Mouse (Mus musculus): Measurements from ENCODE around the gene Adgrf1.

Adgrf1 gene

DNA sequence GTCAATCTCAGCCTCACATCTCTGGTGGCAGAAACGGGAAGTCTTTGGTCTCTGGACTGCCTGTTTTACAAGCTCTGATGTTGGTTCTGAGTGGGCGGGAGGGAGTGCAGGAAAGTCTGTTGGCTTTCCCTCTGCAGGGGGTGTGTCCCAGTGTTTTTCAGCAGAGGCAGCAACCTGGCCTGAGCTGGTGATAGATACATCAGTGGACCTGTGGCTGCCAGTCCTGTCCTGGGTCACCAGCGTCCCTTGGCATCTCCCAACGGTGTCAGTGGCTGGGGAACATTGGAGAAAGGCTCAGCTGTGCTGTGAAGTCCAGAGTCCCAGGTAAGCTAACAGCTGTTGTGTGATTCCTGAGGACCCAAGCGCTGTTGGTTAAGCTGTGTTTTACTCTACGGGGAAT is at the start of gene Adgrf1:
Gene Adgrf1 (plus strand): TSS at position 169 of the 400 bp plus-strand sequence.
- DNase-seq, result peak; percentile 86

DNA sequence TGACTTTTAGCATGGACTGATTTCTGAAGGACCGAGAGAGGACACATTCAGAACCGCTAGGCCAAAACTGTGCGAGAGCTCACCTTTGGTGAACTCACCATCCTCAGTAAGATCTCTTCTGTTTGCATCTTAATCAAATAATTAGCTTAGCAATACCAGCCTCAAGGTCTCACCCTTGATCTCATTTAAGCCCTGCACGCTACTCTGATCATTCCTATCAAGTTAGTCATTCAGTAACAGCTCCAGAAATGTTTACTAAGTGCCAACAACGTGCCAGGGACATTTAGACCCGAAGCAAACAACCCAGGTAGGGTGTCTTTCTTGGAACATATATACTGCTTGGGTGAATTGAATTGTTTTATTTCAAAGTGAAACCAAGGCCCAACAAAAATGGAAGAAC is 44.0 kb upstream of the Adgrf1 start:
- no peak for DNase-seq

DNA sequence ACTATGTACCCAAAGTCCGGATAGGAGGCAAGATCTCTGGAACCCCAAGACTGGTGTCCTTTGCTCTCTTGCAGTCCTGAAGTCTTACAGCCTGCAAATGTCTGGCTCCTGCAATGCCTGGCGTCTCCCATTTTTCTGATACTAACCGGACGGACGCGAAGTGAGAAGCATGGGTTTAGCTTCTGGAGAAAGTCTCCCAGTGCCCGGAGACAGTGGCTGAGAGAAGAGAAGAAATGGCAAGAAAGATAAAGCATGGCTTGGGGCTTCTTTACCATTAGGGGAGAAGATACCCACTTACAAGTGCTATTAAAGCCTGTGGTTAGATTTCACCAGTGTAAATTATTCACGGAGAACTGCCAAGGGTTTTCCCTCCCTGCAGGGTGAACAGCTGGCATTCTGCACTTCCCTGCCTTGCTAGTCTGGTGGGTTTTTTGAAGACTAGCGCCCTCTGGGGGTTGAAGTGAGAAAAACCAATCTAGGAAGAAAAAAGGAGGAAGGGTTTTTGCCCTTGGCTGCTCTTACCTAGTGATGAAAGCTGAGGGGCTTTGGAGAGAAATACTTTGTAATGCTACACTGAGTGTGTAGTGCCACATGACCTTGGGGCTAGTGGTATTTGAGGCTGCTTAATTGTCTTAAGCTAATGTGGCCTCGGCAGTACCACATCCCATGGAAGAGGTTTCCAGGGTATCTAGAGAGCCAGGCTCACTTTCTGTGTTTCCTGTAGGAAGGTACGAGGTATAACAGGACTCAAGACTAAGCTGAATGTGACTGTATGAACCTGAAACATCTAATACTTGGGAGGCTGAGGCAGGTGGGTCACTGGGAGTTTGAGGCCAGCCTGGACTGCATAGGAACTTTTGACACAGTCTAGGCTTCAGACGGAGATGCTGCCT is 40.3 kb upstream of the Adgrf1 start:
- peak; percentile 96 for DNase-seq

DNA sequence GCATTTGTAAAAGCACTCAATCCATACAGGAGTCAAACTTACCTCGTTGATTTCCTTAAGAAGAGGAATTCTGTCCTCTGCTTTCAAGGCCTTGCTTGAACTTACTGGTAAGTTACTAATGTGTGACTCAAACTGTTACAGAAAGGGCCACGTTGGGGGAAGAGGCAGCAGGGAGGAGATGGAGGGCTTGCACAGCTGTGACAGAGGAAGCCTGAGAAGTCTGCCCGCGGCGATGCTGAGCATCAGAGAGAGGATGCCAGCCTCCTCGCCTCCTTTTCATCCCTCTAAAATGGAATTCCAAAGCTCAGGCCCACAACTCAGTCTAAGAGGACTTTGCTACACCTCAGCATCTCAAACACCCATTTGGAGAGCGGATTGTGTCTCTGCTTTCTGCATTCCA is 39.3 kb upstream of the Adgrf1 start:
- peak; percentile 34 for DNase-seq

DNA sequence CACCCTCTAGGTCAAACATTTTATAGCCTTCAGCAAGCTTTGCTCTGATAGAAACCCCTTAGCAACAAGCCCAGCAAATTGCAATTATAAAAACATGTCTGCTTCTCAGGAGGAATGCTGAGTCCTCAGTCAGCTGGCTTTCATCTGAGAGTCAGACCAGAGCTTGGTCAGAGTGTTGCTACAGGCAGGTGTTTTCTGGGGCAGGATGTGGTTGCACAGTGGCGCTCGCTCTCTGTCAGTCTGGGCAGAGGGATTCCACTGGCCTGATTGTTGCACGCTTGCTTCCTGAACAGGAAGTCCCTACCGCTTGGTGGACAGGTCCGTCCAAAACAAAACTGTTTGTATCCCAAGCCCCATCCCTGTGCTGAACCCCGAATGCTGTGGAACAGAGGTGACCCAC is 37.4 kb upstream of the Adgrf1 start:
- DNase-seq, result peak; percentile 92

DNA sequence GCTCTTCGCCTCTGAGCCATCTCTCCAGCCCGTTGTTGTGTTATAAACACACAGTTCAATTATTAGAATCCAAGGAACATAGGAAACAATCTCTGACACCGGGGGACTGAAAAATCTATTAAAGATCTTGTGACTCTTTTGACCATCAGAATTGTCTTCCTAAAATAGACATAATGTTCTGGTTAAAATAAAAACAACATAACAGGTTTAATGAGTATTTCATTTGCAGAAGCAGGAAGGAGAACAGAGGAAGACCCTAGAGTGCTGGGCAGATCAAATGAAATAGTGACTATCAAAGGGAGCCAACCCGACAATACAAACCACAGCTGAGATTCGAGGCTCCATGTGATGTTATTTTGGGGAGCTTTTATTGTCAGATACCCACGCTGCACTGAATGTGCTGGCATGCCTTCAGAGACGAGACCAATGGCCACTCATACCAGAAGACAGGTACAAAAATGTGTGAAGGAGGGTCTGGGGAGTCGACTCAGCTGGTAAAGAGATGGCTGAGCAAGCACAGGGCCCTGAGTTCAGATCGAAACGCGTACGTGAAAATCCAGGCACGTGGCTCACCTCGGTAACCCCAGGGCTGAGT is 33.4 kb upstream of the Adgrf1 start:
- peak; percentile 96 for DNase-seq

DNA sequence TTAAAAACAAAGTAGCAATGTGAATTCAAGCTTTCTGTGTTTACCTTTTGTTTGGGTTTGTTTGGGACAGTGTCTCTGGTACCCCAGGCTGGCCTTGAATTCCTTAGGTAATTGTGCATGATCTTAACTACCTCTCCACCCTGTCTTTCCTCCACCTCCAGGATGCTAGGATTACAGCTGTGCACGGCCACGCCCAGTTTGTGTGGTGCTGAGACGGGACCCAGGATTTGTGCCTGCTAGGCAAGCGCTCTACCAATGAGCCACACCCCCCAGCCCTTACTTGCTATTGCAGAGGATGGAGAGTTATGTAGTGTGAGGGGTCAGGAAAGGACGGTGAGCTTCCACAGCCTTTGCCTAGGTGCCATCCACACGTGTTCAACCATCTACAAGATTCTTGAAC is 31.1 kb upstream of the Adgrf1 start:
- DNase-seq, result peak; percentile 86

DNA sequence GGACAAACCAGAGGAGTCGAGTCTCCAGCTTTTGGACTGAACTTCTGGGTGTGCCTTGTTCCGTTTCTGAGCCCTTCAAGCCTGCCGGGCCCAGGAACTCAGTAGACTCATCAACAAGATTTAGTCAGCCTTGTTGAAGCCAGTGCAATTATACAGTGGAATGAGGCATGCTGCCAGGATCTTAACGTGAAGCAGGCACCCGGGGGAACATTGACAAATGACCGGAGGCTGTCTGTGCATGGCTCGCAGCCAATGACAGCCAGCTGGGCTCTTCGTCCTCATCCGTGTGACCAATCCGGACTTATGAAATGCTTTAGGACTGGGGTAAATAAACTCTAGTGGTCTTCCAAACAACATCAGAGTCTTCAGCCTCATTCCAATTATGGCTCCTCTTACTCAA is 29.0 kb upstream of the Adgrf1 start:
- DNase-seq, result peak; percentile 99

DNA sequence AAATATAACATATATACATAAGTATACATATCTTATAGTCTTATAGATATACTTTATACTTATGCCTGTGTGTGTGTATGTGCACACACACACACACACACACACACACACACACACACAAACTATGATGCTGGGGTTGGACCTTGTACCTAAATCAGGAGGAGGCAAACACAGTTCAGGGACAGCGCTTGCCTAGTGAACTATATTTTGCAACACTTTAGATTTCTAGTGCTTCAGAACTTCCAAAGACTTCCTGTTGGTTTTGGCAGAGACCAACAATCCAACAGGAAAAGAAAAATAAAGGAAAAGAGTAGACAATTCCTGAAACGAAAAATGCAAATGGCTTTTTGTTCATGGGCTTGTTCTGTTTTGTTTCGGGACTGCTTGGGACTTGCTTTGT is 27.5 kb upstream of the Adgrf1 start:
- DNase-seq, result no peak

DNA sequence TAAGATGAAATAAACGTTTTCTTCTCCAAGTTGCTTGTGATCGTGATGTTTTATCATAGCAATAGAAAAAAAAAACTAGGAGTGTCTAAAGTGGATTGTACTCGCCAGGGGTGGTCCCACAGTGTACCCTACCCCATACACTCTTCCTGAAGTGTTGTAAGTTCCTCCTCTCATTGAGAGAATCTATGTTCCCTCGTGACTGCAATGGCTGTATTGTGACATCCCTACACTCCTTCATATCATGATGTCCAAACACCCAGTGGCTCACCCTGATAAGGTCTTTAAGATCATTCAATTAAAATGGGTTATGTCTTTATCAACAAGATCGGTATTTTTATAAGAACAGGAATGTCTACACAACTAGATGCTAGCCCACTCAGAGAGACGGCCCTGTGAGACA is 24.8 kb upstream of the Adgrf1 start:
- no peak for DNase-seq

DNA sequence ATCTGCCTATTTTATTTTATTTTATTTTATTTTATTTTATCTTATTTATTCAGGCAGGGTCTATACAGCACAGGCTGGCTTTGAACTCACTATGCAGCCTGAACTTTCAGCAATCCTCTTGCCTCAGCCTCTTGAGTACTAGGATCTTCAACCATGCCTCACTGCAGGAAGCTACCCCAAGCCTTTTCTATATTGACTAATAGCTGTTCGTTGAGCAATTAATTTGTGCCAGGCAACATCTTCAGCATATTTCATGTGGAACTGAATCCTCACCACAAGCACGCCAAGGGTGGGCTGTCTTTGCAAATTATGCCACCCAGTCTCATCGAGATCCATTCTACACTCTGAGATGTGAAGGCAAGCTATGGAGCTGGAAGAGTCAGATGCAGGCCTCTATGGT is 22.9 kb upstream of the Adgrf1 start:
- DNase-seq, result no peak

DNA sequence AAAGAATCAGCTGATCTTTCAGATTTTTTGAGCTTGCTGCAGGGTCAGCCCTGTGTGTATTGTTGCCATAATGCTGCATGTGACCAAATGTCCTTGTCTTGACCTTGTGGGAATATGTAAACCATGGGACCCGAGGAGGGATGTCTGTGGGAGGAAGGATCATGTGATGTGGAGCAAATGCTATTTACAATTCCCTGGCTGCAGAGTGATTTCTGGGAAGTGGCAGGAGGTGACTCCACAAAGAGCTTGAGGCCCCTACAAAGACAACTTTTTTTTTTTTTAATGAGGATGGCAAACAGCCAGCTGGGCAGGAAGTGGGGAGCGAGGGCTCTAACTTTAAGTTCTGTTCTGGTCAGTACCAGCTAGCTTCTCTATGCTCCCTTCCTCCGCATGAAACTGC is 20.5 kb upstream of the Adgrf1 start:
- DNase-seq, result peak; percentile 94

DNA sequence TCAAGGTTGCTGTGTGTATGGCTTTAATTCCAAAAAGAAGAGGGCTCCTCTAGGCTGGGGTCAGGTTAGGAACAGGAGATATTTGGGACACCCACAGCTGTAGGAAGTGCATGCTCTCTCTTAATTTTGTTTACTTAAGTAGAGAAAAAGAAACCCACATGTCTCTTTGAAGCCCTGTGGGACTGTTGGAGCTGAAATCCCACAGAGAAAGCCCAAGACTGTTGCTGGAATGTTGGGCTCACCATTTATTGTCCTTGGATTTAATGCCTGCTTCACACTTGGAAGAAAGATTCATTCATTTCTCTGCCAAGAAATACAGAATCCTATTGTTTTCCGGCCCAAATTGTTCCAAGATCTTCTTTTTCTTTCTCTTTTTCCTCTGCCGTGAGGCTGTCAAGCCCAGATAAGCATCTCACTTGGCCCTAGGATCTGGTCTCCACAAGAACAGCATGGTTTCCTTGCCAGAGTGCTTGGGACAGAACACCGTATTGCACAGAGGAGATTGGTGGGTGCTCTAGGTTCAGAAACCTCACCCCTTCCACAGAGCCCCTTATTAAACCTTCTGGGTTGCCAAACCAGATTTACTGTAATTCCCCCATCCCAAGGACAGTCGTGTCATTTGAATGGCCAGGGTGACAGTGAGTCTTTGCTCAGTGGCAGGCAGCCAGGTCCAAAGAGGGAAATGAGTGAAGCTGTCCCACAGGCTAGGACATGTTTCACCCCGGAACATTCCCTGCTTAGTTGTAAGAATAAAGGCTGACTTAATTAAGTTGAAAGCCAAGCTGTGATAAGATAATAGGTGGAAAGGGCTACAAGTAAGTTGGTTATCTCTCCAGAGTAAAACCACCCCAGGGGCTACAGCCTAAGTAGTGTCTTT is 18.6 kb upstream of the Adgrf1 start:
- DNase-seq, result peak; percentile 96

DNA sequence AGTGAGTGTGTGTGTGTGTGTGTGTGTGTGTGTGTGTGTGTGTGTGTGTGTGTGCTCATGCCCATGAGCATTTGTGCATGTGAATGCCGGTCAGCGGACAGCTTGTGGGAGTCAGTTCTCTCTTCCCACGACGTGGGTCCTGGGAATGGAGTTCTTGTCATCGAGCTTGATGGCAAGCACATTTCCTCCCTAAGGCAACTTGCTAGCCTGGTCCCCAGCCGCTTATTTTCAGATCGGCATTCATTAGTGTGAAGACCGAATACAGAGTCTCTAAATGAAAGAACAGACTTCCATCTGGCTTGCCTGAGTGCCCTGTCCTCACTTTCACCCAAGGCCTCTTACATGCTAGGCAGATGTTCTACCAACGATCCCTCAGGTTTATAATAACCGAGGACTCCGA is 17.3 kb upstream of the Adgrf1 start:
- DNase-seq, result peak; percentile 95

DNA sequence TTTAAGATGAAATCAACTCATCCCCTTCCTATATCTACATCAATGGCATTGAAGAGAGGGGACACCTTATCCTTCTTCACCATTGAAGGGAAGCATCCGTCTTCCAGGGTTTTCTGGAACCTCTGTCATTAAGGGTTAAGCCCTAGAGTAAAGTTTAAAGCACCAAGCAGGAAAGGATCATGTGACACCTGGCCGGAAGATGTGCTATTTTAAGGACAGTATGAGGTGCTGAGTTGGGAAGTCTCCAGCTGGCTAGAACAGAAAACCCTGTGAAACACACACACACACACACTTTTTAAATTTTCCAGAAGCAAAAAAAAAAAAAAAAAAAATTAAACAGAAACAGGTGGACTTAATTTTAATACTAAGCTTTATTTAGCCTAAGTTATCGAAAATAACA is 15.9 kb upstream of the Adgrf1 start:
- peak; percentile 97 for DNase-seq

DNA sequence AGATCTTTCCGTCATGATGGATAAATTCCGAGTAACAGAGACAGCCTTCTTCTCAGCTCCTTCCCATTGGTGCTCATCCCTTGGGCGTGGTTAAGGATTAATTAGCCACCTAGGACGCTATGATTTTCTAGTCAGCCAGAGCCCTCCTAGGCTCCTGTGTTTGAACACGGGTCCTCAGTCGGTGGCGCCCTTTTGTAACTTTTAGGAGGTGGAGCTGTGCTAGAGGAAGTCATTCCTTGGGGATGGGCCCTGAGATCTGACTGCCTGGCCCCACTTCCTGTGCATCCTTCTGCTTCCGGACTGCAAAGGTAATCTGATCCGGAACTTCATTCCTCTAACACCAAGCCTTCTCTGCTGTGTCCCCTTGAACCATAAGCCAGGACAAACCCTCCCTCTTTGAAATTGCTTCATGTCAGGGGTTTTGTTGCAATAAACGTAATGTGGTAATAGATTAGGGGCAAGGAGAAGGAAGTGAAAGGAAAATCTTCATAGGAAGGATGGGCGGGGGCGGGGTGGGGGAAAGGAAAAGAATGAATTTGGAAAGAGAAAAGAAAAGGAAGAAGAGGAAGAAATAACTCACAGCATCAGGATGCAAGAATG is 13.5 kb upstream of the Adgrf1 start:
- peak; percentile 88 for DNase-seq

DNA sequence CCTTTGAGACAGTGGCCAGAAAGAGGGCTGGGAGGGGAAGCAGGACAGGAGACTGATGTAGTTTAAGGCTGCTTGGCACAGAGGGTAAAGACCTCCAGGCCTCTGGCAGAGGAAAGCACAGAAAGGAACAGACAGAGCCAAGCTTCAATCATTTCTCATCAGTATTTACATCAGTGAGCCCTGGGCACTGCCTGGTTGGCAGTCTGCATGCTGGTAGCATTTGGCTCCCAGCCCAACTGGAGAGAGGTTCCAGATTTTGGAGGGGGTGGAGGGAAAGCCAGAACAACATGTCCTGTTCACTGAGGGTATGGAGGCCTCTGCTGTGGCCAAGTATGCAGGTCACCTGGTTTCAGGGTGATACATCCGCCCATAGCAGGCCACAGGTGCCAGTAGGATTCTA is 12.4 kb upstream of the Adgrf1 start:
- peak; percentile 95 for DNase-seq

DNA sequence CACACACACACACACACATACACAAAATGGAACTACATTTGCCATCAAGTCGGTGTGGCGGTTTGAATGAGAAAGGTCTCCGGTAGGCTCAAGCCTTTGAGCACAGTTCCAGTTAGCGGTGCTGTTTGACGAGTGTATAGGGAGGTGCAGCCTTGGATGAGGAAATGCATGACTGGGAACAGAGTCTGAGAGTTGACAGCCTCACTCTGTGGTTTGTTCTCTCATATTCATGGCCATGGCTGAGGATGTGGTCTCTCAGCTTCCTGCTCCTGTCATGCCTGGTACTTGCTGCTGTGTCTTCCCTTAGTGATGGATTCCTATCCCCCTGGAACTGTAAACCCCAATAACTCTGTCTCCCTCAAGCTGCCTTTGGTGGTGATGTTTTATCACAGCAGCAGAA is 8.2 kb upstream of the Adgrf1 start:
- peak; percentile 81 for DNase-seq

DNA sequence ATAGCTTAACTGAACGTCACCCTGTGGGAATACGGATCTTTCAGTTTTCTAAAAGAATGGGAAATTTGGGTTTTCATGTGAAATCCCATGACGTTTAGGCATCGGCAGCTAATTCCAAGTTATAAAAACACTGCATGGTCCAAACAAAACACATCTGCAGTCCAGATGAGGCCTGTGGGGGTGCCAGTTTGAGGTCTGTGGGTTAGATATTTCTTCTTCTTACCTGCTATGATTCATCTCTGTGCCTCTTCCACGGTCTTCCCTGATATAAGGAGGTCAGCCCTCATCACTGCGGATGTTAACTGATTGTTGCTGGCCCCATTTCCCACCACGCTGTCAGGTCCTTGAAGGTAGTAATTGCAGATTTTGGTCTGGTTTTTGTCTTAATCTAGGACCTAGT is 5.4 kb upstream of the Adgrf1 start:
- peak; percentile 76 for DNase-seq

DNA sequence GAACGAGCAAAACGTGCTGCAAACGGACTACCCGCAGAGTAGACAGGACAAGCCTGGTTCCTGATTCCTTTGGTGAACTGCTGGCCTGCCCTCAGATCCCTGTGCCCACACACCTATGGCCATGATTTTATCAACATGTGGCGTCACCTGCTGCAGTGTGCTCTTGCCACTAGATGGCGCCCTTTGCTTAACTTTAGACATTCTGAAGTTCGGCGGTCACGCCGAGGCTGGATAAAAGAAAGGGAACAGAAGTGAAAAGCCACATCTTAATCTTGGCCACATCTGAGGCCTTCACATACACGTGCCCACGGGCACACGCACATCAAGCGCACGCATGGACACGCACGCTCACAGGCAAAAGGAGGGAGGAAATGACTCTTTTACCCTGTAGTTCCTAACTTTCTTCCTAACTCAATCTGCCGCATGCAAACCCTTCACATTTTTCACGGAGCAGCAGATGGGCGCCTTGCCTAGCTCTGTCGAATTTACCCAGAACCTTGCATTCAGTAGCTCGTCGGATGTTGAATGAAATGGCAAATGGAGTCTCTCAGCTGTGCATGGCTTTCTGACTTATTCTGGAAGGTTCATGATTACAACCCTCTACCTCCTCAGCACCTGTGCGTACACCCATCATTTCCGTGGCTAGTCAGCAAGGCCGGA is 4.8 kb upstream of the Adgrf1 start:
- peak; percentile 94 for DNase-seq

DNA sequence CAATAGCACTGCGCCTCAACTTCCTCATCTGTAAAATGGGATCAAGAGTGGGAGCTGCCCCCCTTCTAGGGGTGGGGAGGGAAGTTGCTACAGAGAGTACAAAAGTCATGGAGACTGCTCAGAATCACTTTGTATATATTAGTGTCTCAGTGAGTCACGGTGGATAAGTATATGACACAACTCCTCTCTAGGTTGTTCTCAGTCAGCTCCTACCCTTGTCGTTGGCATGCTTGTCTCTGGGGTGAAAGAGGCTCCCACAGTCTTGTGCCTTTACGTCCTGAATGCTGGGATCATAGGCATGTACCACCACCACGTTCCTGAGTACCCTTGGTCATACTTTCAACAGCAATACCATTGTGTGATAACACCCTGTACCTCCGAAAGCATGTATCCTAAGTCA is 4.2 kb upstream of the Adgrf1 start:
- DNase-seq, result peak; percentile 78

DNA sequence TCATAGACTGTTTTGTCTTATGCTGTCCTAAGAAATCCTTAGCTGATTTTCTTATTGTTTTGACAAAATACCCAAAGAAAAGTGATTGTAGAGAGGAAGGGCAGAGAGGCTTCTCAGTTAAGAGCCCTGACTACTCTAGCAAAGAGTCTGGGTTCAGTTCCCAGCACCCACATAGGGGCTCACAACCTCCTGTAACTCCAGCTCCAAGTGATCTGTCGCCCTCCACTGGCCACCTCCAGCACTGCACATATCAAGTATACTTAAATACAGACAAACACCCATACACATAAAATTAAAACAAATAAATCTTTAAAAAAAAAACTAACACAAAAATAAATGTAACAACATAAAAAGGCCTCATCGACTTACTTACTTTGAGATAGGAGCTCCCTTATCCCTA is 3.5 kb upstream of the Adgrf1 start:
- peak; percentile 84 for DNase-seq
